ENCODE assay signal across 34 mouse cellular contexts in the genomic region with DNA sequence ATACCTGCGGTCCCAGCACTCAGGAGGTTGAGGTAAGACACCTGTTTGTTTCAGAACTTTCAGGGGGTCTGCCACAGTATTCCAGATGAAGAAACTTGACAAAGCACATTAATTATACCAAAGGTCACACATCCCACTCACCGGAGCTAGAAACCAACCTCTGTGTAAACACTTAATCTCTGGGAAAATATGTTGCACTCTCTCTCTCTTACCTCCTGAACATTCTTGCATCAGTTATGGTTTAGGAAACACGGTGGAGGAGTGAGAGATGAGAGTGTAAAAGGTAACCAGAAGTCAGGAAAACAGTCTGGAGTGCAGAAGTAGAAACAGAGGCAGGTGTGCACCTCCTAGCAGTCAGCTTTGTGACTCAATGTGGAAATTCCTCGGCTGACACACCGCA.
"Had no signal": no experiment of that assay in that cellular context is flagged by ENCODE, and none has a peak within 500 bp of the region (broad histone marks: within the 10 kb centered on the region; RNA-seq: fewer than 3 reads in every experiment).

No protein-coding gene starts in this region.

- H3K27me3 ChIP-seq: heart, embryonic 12.5 days; heart, embryonic 13.5 days; heart, embryonic 15.5 days; hindbrain, embryonic 12.5 days; hindbrain, embryonic 13.5 days; hindbrain, embryonic 15.5 days; intestine, embryonic 15.5 days; kidney, embryonic 15.5 days had no signal

- DNase-seq: heart, postnatal 10 days; heart, postnatal 14 days; heart, postnatal 36 days; heart, postnatal 4 days; kidney, adult 11 months; kidney, adult 18-20 months; kidney, adult 2 months; kidney, adult 8-10 months; kidney, adult 9 months; kidney, postnatal 10 days; kidney, postnatal 14 days; kidney, postnatal 25 days; kidney, postnatal 4 days; layer of hippocampus, adult 9-11 months; layer of hippocampus, postnatal 36 days had no signal

- H3K9me3 ChIP-seq: heart, embryonic 10.5 days; heart, embryonic 13.5 days; heart, embryonic 15.5 days; hindbrain, embryonic 10.5 days; hindbrain, embryonic 12.5 days; hindbrain, embryonic 13.5 days; hindbrain, embryonic 15.5 days; intestine, embryonic 15.5 days; kidney, embryonic 15.5 days had no signal

- H3K4me2 ChIP-seq: heart, embryonic 11.5 days; heart, embryonic 12.5 days; heart, embryonic 13.5 days; heart, embryonic 15.5 days; hindbrain, embryonic 12.5 days; hindbrain, embryonic 13.5 days; hindbrain, embryonic 14.5 days; hindbrain, embryonic 15.5 days; intestine, embryonic 15.5 days; kidney, embryonic 15.5 days had no signal

- H3K4me3 ChIP-seq: heart, embryonic 10.5 days; heart, embryonic 12.5 days; heart, embryonic 13.5 days; heart, embryonic 15.5 days; hindbrain, embryonic 10.5 days; hindbrain, embryonic 12.5 days; hindbrain, embryonic 13.5 days; hindbrain, embryonic 15.5 days; intestine, embryonic 15.5 days; kidney, embryonic 15.5 days; layer of hippocampus, adult 2 months had no signal

- ATAC-seq: hindbrain, embryonic 16.5 days; hindbrain, postnatal 0 days; inflammation-experienced regulatory T-cells, adult 6 months; intestine, embryonic 15.5 days; intestine, embryonic 16.5 days; intestine, postnatal 0 days had no signal

- H3K4me1 ChIP-seq: heart, embryonic 10.5 days; heart, embryonic 12.5 days; heart, embryonic 13.5 days; heart, embryonic 15.5 days; hindbrain, embryonic 10.5 days; hindbrain, embryonic 12.5 days; hindbrain, embryonic 13.5 days; hindbrain, embryonic 15.5 days; intestine, embryonic 15.5 days; kidney, embryonic 15.5 days had no signal

- H3K27ac ChIP-seq: heart, embryonic 10.5 days; heart, embryonic 13.5 days; heart, embryonic 15.5 days; hindbrain, embryonic 10.5 days; hindbrain, embryonic 12.5 days; hindbrain, embryonic 13.5 days; hindbrain, embryonic 14.5 days; hindbrain, embryonic 15.5 days; hindbrain, postnatal 0 days; intestine, embryonic 15.5 days; kidney, embryonic 15.5 days; kidney, postnatal 0 days; layer of hippocampus, adult 2 months had no signal

- H3K9ac ChIP-seq: heart, embryonic 12.5 days; heart, embryonic 13.5 days; heart, embryonic 15.5 days; hindbrain, embryonic 12.5 days; hindbrain, embryonic 13.5 days; hindbrain, embryonic 14.5 days; hindbrain, embryonic 15.5 days; intestine, embryonic 15.5 days; kidney, embryonic 15.5 days had no signal

- H3K36me3 ChIP-seq: heart, embryonic 10.5 days; heart, embryonic 12.5 days; heart, embryonic 13.5 days; heart, embryonic 15.5 days; hindbrain, embryonic 10.5 days; hindbrain, embryonic 12.5 days; hindbrain, embryonic 13.5 days; hindbrain, embryonic 15.5 days; intestine, embryonic 15.5 days; kidney, embryonic 15.5 days had no signal
